Mouse (Mus musculus): ENCODE measurements around the gene B3gnt6.

The B3gnt6 gene

DNA sequence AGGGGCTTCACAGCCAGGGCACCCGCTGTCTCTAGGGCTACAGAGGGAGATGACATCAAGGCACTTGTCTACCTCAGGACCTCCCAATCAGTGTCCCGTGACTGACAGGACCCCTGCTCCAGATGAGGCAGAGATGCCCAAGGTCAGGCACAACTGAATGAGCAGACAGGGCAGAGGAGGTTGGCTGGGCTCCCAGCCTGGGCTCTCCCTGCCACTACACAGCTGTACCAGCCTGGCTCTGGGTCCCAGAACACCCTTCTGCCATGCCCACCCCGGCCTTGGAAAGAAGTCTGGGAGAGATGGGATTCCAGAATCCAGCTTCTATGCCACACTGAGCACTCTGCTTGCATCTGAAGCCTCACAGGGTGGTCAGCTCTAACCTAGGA is 43.0 kb downstream of the B3gnt6 start:
- in situ Hi-C loops (cut with MboI; ENCODE audit: low pct_unique_long_range_greater_than_20kb in 1 of 2, low sequenced_read_pairs in 2 of 2, unreplicated experiment in 1 of 2): no loop called here

- in situ Hi-C loops (cut with MboI; ENCODE audit: low pct_unique_long_range_greater_than_20kb in 1 of 2, low sequenced_read_pairs in 2 of 2, unreplicated experiment in 1 of 2): no loop called here
Measured at GRCm38 (mm10) chr7:98155546-98156279, 43.6 kb downstream of the B3gnt6 start.

DNA sequence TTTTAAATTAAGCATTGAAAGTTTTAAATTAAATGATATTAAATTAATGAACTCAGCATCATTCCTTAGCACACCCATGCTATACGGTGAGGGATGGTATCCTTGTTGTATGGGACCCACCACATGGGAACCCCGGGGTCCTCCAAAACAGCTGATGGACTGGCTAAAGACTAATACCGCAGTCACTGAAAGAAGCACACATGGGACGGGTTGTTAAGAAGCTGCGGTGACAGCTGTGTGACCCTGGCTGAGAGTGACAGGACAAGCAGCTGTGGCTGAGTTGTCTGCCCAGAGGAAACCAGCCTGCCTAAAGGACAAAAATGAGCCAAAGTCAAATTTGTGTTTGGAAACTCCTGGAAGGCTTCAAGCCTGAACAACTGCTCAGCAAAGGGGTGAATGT is 45.4 kb downstream of the B3gnt6 start:
- in situ Hi-C loops (cut with MboI; ENCODE audit: low pct_unique_long_range_greater_than_20kb in 1 of 2, low sequenced_read_pairs in 2 of 2, unreplicated experiment in 1 of 2): loop anchor here in 1 of 2 experiments (5.0 kb wide), 1 partner anchor 33 kb away; no protein-coding TSS in a partner anchor

- in situ Hi-C loops (cut with MboI; ENCODE audit: low pct_unique_long_range_greater_than_20kb in 1 of 2, low sequenced_read_pairs in 2 of 2, unreplicated experiment in 1 of 2): loop anchor here in 1 of 2 experiments (5.0 kb wide), 1 partner anchor 34 kb away; no protein-coding TSS in a partner anchor
Measured at GRCm38 (mm10) chr7:98153345-98153744, 45.9 kb downstream of the B3gnt6 start.

- in situ Hi-C loops (cut with MboI; ENCODE audit: low pct_unique_long_range_greater_than_20kb in 1 of 2, low sequenced_read_pairs in 2 of 2, unreplicated experiment in 1 of 2): loop anchor here in 1 of 2 experiments (5.0 kb wide), 1 partner anchor 35 kb away; no protein-coding TSS in a partner anchor
Measured at GRCm38 (mm10) chr7:98152400-98152799, 46.9 kb downstream of the B3gnt6 start.

DNA sequence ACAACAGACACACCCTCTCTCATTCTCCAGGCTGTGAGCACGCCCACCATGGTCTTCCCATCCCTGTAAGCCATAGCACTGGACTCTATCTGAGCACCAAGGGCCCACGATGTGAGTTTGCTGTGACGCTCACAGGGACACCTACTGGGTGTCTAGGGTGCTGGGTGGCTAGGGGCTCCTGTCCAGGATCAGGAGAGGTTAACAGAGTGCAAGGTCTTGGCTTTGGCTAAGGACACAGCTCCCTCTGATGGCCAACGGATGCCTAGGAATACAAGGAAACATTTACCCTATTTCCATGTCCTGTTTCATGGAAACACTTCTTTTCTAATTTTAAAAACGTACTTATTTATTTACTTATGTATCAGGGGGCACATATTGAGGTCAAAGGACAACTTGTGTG is 48.8 kb downstream of the B3gnt6 start:
- in situ Hi-C loops (cut with MboI; ENCODE audit: low pct_unique_long_range_greater_than_20kb in 1 of 2, low sequenced_read_pairs in 2 of 2, unreplicated experiment in 1 of 2): loop anchor here in 1 of 2 experiments (5.0 kb wide), 1 partner anchor 37 kb away; no protein-coding TSS in a partner anchor

- in situ Hi-C loops (cut with MboI; ENCODE audit: low pct_unique_long_range_greater_than_20kb in 1 of 2, low sequenced_read_pairs in 2 of 2, unreplicated experiment in 1 of 2): loop anchor here in 1 of 2 experiments (5.0 kb wide), 1 partner anchor 37 kb away; no protein-coding TSS in a partner anchor
Measured at GRCm38 (mm10) chr7:98149802-98150201, 49.5 kb downstream of the B3gnt6 start.

DNA sequence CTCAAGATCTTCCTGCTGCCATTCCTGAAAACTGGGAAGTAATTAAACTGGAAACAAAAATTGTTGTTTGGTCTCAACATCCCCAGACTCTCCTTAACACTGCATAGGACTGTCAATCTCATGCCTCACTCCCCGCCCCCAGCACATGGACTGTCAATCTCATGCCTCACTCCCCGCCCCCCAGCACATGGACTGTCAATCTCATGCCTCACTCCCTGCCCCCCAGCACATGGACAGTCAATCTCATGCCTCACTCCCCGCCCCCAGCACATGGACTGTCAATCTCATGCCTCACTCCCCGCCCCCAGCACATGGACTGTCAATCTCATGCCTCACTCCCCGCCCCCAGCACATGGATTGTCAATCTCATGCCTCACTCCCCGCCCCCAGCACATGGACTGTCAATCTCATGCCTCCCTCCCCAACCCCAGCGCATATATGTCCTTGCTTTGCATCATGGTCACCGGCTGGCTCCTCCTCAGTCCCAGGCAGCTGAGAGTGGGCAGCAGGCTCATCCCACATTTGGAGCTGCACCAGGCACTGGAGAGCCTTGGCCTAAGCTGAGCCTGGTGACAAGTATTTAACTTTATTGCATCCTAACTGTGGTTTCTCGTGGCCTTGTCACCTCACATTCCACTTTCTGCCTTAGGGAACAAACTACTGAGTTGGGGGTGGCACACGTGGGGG is 50.4 kb downstream of the B3gnt6 start:
- in situ Hi-C loops (cut with MboI; ENCODE audit: low pct_unique_long_range_greater_than_20kb in 1 of 2, low sequenced_read_pairs in 2 of 2, unreplicated experiment in 1 of 2): no loop called here

DNA sequence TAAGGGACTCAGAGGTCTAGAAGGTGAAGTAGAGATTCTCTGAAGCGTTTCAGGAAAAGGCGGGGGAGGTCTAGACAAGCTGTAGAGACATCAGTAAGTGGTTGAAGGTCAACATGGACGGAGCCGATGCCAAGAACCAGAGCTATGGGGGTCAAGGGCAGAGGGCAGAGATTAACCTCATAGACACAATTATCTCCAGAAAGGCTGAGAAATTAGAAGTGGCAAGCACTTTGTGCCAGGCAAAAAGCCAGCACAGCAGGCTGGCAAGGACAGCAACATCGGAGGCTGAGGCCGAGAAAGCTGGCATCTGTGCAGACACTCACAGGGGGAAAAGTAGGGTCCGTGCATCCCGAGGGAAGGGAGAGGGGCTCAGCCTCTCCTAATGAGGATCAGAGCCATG is 51.5 kb downstream of the B3gnt6 start:
- in situ Hi-C loops (cut with MboI; ENCODE audit: low pct_unique_long_range_greater_than_20kb in 1 of 2, low sequenced_read_pairs in 2 of 2, unreplicated experiment in 1 of 2): no loop called here

- in situ Hi-C loops (cut with MboI; ENCODE audit: low pct_unique_long_range_greater_than_20kb in 1 of 2, low sequenced_read_pairs in 2 of 2, unreplicated experiment in 1 of 2): no loop called here
Measured at GRCm38 (mm10) chr7:98146447-98146845, 52.8 kb downstream of the B3gnt6 start.

GRCm38 (mm10) chr7:98145842-98146446 is 53.3 kb downstream of the B3gnt6 start:
- in situ Hi-C loops (cut with MboI; ENCODE audit: low pct_unique_long_range_greater_than_20kb in 1 of 2, low sequenced_read_pairs in 2 of 2, unreplicated experiment in 1 of 2): no loop called here

- in situ Hi-C loops (cut with MboI; ENCODE audit: low pct_unique_long_range_greater_than_20kb in 1 of 2, low sequenced_read_pairs in 2 of 2, unreplicated experiment in 1 of 2): no loop called here
Measured at GRCm38 (mm10) chr7:98145402-98145801, 53.9 kb downstream of the B3gnt6 start, which contains the start of gene Omp. Omp (minus strand) TSS chr7:98145502.

- in situ Hi-C loops (cut with MboI; ENCODE audit: low pct_unique_long_range_greater_than_20kb in 1 of 2, low sequenced_read_pairs in 2 of 2, unreplicated experiment in 1 of 2): no loop called here
Measured at GRCm38 (mm10) chr7:98142648-98143047, 56.6 kb downstream of the B3gnt6 start.
